Mouse (Mus musculus) bone marrow macrophage, adult 2 months (primary cell): Measurements from ENCODE around the gene 9130213A22Rik. TPM values are rescaled to one million over a fixed set of nuclear protein-coding genes. Genes with fewer than 3 reads are reported as not detected.

ENCODE experiments used
- H3K27ac ChIP-seq: 2 replicates; pipeline ENCODE4 v1.5.1; 2012; ENCODE audit warnings: low read depth, low read length; ENCODE audit not compliant: insufficient read depth
- H3K4me1 ChIP-seq: 2 replicates; pipeline ENCODE4 v1.6.1; 2012; ENCODE audit warnings: low read length; ENCODE audit not compliant: control insufficient read depth, insufficient read depth
- H3K4me3 ChIP-seq: 2 replicates; pipeline ENCODE4 v1.5.1; 2012; ENCODE audit warnings: mild to moderate bottlenecking, low read length, moderate library complexity; ENCODE audit not compliant: insufficient read depth
- CTCF ChIP-seq: IDR thresholded peaks from 2 replicates; pipeline ENCODE4 v1.5.1; 2012; ENCODE audit warnings: low read depth, mild to moderate bottlenecking, low read length, moderate library complexity
- POLR2A ChIP-seq: IDR thresholded peaks from 2 replicates; pipeline ENCODE4 v1.6.1; 2012; ENCODE audit warnings: mild to moderate bottlenecking, low read depth, low read length, borderline replicate concordance
- polyA plus RNA-seq: library from polyadenylated mRNA; stranded (reverse); fragments of >200 nt; gene quantifications from 2 replicates; pipeline ENCODE4 v1.2.4, GENCODE M21; 2012; ENCODE audit not compliant: missing spikeins, insufficient read depth, insufficient read length

The 9130213A22Rik gene
- polyA plus RNA-seq, 1 experiment, result 0.35 TPM

DNA sequence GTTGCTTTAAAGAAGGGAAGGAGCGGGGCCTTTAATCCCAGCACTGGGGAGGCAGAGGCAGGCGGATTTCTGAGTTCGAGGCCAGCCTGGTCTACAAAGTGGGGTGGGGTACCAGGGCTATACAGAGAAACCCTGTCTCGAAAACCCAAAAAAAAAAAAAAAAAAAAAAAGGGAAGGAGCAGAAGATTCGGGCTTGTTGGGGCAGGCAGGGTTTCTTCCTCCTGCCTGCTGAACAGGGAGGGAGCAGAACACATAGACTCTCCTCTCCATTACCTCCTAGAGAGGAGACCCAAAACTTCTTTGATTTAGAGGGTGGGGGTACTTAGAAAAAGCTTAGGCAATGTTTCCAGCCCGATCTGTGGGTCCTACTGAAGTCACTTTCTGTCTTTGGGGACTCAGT is 13.0 kb upstream of the 9130213A22Rik start:
- H3K4me1 ChIP-seq, result peaks cover 15% of the 10 kb centered on the region
- no peak for TF ChIP-seq CTCF
- no peak for TF ChIP-seq POLR2A
- H3K4me3 ChIP-seq, result no peak overlapping the region
- no peak overlapping the region for H3K27ac ChIP-seq

DNA sequence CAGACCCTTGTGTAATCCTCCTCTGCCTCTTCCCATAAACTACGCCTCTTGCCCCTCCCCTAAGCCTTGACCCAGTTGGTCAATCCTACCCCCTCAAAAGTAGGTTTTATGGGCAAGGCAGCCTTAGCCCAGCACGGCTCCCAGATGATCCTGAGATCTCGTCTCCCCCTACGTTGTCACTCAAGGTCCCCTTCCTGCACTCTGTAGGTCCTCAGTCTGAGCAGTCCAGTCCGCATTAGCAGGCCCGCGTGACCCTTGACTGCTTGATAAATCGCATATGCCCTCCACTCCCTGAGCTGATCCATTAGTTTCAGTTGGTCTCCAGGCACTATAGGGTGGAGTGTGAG is 12.2 kb upstream of the 9130213A22Rik start:
- Histone ChIP-seq H3K4me3 (no peak overlapping the region), H3K4me1 (peaks cover 20% of the 10 kb centered on the region), H3K27ac (no peak overlapping the region)
- TF ChIP-seq CTCF (no peak), POLR2A (no peak)

DNA sequence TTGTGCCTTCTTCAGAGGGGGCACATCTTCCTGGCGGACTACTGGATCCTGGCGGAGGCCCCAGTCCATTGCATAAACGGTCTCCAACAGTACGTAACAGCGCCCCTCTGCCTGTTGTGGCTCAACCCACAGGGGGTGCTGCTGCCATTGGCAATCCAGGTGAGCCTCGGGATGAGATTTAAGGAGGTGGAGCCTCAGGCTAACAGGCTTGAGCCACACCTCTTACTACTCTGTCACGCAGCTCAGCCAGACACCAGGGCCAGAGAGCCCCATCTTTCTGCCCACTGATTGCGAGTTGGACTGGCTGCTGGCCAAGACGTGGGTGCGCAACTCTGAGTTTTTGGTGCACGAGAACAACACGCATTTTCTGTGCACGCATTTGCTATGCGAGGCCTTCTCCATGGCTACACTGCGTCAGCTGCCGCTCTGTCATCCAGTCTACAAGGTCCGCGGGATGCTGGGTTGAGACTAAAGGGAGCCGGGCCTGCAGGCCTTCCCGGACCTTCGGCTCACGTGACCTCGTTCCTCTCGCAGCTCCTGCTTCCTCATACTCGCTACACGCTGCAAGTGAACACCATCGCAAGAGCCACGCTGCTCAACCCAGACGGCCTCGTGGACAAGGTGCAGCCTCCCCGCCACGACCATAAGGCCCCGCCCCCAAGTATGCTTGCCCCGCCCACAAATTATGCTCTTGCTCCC is 11.7 kb upstream of the 9130213A22Rik start:
- Histone ChIP-seq H3K4me1 (peaks cover 25% of the 10 kb centered on the region), H3K27ac (no peak overlapping the region), H3K4me3 (no peak overlapping the region)
- no peak for TF ChIP-seq POLR2A
- TF ChIP-seq CTCF, result no peak

DNA sequence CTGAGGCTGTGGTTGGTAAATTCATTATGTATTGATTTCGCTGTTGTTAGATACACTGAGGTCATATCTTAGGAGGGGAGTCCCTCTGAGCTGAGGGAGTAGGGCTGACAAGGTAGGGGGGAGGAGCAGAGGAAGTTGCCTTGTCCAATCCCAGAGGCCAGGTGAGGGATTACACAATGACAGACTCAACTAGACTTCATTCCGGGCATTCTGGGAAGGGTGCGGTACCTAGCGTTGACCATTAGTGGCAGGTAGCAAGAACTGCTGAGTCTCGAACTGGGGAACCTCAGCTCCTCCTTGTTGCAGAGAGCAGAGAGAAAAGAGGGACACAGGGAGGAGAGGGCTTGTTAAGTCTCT is 11.2 kb upstream of the 9130213A22Rik start:
- Histone ChIP-seq H3K4me3 (no peak overlapping the region), H3K4me1 (peaks cover 25% of the 10 kb centered on the region), H3K27ac (no peak overlapping the region)
- TF ChIP-seq POLR2A (no peak), CTCF (no peak)

DNA sequence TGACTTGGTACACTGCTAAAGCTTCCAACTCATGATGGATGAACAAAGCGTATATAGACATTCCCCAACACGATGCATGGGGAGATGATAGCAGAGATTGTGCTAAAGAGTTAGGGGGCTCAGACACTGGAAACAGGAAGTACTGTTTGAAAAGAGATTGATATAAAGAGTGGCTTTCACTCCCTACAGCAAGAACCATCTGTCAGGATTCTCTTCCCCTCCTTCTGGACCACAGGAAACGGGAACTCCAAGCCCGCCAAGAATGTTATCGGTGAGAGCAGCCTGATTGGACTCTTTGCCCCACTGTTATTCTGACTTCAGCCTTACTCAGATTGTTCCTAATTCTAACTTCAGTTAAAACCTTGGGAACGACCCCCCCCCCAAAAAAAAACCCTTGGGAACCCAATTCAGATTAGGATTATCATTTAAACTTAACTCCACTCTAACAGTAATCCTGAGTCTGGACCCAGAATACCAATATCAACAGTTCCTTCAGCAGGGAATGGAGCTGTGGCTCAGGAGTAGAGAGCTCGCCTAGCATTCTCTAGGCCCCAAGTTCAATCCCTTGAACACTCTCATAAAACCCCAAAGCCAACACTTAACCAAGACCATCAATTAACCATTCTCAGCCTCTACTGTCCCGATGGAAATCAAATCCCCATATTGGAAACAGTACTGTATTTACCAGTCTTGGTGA is 6.2 kb upstream of the 9130213A22Rik start:
- H3K4me3 ChIP-seq, result no peak overlapping the region
- H3K27ac ChIP-seq, result no peak overlapping the region
- H3K4me1 ChIP-seq, result peaks cover 12% of the 10 kb centered on the region
- TF ChIP-seq CTCF, result no peak
- no peak for TF ChIP-seq POLR2A

DNA sequence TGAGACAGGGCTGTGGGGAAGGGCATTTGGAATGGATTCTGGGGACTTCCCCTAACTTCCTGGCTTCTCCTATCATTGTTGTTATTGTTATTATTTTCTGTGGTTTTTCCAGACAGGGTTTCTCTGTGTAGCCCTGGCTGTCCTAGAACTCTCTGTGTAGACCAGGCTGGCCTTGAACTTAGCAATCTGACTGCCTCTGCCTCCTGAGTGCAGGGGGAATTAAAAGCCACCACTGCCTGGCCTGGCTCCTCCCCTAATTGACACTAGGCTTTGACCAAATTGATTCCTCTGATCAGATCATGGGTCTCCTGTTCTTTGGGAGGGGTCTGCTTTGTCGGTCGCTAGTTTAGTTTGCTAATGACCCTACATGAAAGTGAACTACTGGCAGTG is 4.3 kb upstream of the 9130213A22Rik start:
- TF ChIP-seq CTCF, result no peak
- TF ChIP-seq POLR2A, result no peak
- H3K27ac ChIP-seq, result no peak overlapping the region
- no peak overlapping the region for H3K4me3 ChIP-seq
- H3K4me1 ChIP-seq, result peaks cover 12% of the 10 kb centered on the region

DNA sequence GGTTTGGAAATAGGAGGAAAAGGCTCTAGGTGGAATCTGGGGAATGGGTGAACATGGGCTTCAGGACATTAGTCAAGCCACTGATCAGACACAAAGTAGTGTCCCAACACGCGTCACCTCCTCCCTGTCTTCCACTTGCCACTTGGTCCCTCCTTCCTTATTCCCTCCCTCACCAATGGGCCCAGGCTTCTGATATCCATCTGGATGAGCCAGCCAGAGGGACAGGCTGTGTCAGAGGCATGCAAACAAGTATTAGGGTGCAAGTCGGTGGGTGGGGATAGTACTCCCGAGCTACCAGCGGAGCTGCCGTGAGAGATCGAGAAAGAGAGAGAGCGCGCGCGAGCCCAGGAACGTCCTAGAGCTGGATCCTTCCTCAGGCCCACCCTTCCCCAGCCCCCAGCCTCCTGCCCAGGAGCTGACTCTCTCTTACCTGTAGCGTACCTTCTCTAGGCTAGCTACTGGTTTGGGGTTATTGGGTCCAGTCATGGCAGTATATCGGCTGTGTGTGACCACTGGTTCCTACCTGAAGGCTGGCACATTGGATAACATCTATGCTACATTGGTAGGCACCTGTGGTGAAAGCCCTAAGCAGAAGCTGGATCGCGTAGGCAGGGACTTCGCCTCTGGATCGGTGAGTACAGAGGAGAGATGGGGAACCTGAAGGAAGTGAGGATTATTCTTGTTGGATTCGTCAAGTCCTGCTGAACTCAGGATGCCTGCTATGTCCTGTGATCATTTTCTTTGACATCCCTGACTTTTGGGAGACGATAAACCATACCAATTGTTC is 3.7 kb upstream of the 9130213A22Rik start:
- Histone ChIP-seq H3K4me3 (peak overlapping the region; percentile 56), H3K27ac (no peak overlapping the region), H3K4me1 (peaks cover 12% of the 10 kb centered on the region)
- TF ChIP-seq POLR2A (no peak), CTCF (no peak; the same call in 1 of the 2 replicates)

DNA sequence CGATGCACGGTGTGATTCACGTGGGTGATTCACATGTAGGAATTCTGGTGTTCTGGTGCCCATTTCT is 3.3 kb upstream of the 9130213A22Rik start, which contains the start of gene Aloxe3:
TSS of gene Aloxe3 (plus strand) at position 45 of the 67 bp plus-strand sequence.
- Histone ChIP-seq H3K27ac (no peak within 1 kb of the TSS), H3K4me3 (peak within 1 kb of the TSS; percentile 56)
- TF ChIP-seq CTCF (no peak), POLR2A (no peak)

DNA sequence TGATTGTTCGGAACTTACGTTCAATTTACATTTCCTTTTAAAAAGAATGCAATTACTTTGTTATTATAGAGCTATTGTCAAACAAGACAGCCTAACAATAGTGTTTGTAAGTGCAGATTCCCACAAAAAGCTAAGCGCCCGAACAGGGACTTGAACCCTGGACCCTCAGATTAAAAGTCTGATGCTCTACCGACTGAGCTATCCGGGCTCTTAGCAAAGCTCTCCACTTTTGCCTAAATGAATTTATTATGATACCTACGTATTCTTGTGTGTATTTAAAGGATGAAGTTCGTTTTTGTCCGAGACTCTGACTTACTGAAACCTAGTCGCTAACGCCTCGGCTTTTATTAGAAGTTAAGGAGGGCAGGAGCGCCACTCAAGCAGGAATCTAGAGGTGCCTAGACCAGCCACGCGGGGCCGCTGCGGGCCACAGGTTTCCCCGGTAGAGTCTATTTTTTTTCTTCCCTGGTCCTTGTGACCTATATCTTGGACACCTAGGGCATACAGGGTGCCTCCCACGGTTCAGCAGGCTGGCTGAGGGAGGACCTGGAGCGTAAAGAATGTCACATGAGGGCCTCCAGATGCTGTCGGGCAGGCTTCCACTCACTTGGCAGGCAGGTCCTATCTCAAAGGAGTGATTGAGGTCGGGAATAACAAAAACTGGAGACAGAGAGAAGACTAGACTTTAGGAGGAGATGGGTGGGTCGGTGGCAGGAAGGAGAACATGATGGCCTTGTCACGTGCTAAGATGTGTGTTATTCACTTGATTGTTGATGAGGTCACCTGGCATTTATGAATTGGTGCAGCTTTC is 2.9 kb upstream of the 9130213A22Rik start:
- no peak for TF ChIP-seq POLR2A
- peak; percentile 69 for TF ChIP-seq CTCF
- H3K4me1 ChIP-seq, result peaks cover 15% of the 10 kb centered on the region
- H3K4me3 ChIP-seq, result peak overlapping the region; percentile 56
- no peak overlapping the region for H3K27ac ChIP-seq

More for the DNA sequence above, 3.3 kb upstream of the 9130213A22Rik start, which contains the start of gene Aloxe3:
- peaks cover 15% of the 10 kb centered on the region for H3K4me1 ChIP-seq
